Mouse (Mus musculus) right cerebral cortex, postnatal 4 days (tissue): Measurements from ENCODE around the gene Mcm10.

Experiments
- DNase-seq: peaks from one replicate; pipeline ENCODE4 v3.0.0-alpha.2; 2022

Gene Mcm10

DNA sequence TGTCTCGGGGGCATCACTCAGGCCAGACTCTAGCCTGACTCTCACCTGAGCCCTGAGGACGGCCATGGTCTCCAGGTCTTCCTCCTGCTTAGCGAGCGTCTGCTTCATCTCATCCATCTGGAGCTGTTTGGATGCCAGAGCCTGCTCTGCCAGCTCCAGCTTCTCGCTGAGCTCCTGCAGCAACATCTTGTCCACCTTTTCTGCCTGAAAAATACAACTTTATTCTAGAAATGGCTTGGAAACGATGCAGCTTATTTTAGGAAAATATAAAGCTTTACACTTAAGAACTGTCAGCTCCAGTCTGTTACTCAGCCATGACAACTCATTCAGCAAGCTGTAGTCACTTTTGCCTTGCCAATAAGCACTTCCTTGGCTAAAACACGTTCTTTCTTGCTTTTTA, 18.6 kb upstream of the Mcm10 start:
- peak; percentile 19 for DNase-seq

DNA sequence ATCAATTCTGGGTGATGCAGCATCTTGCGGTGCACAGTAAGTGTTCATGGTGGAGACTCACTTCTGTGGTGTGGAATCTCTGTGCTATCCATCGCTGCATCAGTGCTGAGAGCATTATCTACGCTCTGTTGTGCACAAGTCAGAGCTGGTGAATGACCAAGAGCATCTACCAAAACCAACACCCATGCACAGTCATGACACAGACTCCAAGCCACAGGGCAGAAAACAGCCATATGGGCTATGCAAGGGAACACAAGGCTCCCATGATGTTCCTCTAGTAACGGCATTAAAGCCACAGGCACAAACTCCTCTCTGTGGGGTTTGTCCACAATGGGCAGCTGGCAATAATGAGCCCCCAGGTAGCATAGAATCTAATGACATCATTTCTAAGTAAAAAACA, 17.2 kb upstream of the Mcm10 start:
- no peak for DNase-seq

DNA sequence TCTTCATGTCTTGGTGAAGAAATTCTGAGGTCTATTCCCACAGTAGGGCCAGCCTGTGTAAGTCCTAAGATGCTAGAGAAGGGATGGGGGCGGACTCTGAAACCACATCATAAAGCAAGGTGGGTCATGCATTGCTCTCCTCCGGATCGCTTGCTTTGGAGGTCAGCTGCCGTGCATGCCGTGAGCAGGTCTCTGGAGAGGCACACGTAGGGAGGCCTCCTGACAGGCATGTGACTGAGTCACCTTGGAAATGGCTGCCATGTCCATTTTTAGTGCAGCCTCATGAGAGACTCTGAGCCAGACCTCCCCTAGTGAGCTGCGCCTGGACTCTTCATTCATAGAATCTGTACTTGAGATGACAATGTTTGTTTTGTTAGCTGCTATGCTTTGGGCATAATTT, 15.5 kb upstream of the Mcm10 start:
- DNase-seq, result no peak

DNA sequence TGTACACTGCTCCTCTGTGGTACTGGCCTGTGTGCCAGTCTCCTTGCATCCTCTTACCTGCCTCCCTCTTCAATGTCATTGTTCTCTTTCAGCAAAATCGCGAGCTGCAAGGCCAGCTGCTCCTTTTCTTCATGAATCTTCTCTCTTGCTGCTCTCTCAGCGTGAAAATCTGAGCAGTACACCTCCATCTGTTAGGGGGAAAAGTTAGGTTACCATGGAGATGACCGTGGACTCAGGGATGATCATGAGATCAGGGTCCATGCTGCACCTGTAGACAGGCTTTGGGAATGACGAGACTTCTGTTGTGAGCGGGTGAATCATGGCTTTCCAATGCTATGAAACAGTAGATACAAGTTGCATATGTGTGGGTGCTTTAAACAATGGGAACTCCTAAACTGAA, 14.5 kb upstream of the Mcm10 start:
- DNase-seq, result no peak

DNA sequence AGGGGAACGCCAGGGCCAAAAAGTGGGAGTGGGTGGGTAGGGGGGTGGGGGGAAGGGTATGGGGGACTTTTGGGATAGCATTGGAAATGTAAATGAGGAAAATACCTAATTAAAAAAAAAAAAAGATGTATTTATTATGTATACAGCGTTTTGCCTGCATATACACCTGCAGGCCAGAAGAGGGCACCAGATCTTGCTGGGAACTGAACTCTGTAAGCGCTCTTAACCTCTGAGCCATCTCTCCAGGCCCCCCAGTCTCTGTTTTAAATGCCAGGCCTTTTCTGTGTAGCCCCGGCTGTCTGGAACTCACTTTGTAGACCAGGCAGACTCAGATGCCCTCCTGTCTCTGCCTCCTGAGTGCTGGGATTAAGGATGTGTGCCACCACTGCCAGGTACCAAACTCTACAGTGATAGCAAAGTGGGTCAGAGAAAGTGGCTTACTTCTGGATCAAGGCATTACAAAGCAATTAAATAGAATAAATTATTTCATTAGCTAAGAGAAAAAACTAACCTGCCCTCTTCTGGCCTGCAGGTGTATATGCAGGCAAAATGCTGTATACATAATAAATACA, 12.7 kb upstream of the Mcm10 start:
- DNase-seq, result no peak

DNA sequence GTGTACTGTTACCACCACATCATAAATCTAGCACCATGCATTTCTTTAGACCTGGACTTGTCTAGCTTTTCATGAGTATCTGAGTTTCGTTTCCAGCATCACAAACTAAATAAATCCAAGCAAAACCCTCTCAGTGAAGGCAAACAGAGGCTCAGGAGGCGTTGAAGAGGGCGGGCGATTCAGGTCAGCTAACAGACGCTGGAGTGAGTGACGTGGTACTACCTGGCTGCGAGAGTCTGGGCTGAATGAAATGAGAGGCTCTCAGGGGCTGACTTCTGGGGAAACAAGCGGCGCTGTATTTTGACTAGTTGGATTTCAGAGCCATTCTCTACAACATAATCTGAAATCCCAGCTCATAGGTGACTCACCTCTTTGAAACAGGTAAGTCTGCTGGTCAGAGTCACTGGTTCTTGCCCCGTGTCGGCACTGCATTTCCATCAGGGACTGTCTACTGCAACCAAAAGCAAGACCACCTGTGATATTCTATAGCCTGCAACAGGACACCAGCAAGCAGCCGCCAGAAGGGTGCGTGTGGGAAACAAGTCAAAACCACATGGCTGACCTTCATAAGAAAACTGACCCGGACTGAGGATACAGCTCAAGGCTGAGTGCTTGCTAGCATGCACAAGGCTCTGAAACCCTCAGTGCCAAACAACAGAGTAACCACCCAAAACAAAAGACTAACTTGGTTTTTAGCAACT, 11.3 kb upstream of the Mcm10 start:
- no peak for DNase-seq

DNA sequence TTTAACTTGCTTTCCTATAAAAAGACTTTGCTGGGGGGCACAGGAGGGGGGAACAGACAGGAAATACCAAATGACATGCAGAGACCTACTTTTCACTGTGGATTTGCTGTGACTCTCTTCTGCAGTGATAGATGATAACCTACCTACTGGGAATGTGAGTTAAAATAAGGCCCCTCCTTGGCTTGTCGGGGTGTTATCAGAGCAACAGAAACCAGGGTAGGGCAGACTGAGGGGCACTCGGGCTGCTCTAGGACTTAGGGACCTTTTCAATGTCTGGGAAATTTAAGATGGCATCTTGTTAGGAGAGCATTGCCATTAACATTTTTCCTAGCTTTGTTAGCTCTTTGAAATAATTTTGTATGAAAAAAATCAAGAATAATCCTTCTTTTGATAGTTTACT, 10.7 kb upstream of the Mcm10 start:
- no peak for DNase-seq

DNA sequence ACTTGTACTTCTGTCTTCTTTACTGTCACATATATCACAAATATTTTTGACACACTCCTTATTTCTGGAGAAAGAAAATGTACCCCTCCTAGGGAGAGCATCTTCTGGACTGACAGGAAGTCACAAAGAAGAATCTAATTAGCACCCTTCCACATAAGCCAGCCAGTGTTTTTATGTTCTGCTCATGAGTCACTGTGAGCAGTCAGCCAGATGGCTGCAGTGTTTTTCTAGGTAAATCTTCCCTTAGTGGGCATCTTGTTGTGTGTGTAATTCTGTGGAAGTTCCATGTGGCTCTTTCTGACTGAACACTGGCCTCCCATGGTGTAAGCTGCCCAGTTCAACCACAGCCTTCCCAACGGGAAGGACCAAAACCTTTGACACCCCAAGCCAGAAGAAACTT, 7.1 kb upstream of the Mcm10 start:
- DNase-seq, result no peak

DNA sequence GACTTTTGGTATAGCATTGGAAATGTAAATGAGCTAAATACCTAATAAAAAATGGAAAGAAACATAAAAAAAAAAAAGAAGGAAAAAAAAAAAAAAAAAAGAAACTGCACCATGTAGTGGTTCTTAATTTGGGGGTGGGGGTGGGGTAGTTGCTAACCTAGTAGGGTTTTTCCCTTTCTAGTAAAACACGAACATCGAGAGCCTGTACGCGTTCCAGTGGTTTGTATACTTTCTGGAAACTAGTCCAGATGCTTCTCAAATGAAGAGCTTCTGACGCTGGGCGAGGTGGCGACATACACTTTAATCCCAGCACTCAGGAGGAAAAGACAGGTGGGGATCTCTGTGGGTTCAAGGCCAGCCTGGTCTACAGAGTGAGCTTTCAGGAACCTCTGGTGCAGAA, 4.3 kb upstream of the Mcm10 start:
- no peak for DNase-seq

DNA sequence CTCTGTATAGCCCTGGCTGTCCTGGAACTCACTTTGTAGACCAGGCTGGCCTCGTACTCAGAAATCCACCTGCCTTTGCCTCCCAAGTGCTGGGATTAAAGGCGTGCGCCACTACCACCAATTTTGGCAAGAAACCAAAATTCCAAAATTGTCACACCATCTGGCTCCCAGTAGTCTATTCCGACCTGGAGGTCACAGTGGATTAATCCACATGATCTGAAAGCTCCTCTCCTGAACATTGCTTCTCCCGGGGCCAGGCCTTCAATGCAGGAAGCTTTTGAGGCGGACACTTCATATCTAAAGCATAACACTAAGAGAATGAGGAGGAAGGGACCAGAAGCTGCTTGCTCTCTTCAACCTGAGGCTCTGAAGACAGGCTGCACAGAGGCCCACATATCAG, 2.9 kb upstream of the Mcm10 start:
- no peak for DNase-seq

DNA sequence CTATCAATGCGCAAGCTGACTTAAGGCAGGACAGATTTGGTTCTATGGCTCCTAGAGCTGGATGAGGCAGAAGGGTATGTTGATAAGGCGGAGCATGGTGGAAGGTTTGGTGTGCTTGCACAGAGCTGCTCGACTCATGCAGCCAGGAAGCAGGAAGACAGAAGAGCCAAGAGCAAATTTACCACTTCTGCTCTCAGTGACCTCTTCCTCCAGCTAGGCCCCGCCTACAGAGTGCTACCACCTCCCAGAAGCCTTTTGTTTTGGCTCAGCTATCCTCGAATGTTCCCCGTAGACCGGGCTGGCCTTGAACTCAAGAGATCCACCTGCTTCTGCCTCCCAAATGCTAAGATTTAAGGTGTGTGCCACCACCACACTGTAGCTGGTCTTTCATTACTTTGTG, 2.0 kb upstream of the Mcm10 start:
- DNase-seq, result no peak

DNA sequence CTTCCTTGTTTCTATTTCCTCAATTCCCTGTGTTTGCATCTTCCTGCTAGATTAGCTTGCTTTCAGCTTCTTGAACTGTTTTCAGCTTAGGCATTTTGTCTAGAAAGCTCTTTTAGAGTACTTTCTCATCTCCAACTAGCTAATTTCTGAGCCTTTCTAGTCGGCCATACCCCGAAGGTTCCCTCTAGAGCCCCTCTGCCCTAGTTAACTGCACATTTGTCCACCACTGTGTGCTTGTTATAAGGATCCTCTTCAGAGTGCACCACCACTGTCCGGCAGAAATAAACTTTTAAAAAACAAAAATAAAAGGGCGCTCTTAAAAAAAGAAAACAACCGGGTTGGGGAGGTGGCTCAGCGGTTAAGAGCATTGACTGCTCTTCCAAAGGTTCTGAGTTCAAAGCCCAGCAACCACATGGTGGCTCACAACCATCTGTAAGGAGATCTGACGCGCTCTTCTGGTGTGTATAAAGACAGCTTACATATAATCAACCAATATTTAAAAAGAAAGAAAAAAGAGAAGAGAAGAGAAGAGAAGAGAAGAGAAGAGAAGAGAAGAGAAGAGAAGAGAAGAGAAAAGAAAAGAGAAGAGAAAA, 597 bp downstream of the Mcm10 start:
- no peak for DNase-seq

DNA sequence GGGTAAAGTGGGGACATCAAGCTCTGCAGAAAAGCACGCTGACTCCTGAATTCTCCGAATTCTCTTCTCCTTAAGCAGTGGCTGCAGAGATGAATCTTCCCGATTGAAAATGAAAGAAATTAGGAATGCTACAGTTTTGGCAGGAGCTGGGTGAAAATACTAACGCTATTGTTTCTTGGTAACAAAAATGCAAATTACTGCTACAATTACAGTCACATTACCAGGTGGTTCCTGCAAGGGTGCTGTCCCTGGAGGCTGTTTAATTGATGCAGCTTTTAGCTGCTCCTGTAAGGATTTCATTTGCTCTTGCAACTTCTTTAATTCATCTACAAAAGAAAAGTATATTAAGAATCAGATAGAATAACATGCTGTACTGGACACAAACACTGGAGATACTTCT, 5.5 kb downstream of the Mcm10 start:
- DNase-seq, result no peak

DNA sequence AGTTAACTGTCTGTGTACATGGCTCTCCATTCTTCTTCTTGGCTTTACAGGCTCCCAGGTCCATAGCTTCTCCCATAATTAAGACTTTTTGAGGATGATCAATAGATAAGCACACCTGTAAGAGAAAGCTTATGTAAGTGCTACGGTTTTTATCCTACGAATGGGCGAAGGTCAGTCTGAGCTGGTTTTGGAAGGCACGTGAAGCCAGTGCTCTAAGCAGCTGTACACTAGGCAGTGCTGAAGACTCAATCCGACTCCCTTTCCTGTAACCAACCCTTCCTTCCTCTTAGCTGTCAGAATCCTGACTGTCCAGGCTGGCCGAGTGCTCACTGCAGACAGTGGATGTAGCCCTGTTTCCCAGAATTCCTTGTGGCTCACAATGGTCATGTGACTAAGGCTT, 11.3 kb downstream of the Mcm10 start:
- no peak for DNase-seq

DNA sequence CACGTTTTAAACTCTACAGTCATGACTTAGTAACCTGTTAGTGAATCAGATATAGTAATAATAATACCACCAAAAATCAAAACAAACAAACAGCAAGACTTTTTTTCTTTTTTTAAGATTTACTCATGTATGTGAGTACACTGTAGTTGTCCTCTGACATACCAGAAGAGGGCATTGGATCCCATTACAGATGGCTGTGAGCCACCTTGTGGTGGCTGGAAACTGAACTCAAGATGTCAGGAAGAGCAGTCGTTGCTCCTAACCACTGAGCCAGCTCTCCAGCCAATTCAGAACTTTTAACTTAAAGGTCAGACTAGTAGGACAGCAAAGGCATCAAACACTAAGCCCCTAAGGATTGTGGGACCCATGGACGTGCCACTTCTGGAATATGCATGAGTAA, 13.7 kb downstream of the Mcm10 start:
- DNase-seq, result no peak

DNA sequence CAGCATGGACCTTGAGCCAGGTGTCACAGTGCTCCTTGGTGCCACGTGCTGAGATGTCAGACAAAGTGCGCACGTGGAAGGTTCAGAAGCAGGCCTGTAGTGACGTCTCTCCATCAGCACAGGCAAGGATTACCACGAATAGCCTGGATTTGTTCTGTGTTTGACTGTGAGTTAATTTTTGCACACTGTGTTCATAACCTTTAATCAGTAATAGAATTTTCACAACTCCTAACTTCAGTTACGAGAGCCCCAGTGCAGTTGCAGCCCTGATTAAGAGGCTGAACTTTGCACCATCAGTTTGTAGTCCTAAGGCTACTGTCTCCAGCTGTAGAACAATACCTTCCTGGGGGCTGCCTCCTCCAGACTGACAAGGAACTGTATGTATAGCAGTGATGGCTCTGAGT, 16.2 kb downstream of the Mcm10 start:
- DNase-seq, result no peak

DNA sequence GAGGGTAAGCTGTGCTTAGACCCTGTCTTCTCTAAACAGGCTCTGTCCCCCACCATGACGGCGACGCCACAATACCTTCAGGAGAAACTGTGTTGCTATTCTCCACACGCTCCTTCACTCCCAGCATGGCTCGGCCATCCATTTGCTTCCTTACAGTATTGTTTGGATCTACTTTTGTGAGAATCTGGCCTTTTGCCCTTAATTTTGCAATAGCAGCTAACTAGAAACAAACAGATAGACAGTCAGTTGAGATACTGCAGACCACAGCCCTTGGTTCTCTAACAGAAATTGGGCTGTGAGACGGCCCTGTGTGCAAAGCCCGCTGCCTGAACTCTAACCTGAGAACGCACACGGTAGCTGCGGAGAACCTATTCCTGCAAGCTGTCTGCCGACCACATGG, 16.9 kb downstream of the Mcm10 start:
- DNase-seq, result no peak

DNA sequence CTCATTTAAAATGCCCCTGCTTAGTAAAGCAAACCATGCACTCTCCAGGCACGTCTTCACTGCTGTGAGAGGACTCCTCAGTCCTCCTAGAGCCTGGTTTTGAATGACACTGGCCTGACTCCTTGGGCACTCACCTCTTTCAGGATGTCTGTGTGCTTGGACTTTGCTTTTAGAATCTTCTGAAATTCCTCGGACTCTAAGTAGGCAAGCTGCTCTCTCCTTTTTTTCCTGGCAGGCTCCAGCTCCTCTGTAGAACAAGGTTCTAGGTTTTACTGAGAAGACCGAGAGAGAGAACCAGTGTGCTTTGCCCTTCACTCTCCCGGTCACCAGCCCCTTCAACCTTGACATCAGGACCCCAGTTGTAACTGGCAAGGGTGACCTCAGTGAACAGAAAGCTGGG, 18.2 kb downstream of the Mcm10 start:
- no peak for DNase-seq

DNA sequence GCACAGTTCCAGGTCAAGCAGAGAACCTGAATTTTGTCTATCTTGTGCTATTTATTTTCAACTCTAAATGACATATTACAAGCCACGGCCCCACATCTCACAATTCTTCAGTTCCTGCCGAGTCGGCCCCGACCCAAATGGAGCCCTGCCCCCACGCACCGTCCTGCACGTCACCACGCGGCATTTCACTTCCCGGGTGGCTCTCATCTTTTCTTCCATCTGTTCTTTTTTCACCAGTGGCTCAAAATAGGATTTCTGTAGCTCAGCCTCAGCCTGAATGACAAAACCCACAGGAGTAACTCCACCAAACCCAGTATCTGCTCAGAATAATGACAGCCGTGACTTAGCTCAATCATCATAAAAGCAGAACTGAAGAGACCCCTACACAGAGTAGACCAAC, 19.0 kb downstream of the Mcm10 start:
- DNase-seq, result peak; percentile 52

DNA sequence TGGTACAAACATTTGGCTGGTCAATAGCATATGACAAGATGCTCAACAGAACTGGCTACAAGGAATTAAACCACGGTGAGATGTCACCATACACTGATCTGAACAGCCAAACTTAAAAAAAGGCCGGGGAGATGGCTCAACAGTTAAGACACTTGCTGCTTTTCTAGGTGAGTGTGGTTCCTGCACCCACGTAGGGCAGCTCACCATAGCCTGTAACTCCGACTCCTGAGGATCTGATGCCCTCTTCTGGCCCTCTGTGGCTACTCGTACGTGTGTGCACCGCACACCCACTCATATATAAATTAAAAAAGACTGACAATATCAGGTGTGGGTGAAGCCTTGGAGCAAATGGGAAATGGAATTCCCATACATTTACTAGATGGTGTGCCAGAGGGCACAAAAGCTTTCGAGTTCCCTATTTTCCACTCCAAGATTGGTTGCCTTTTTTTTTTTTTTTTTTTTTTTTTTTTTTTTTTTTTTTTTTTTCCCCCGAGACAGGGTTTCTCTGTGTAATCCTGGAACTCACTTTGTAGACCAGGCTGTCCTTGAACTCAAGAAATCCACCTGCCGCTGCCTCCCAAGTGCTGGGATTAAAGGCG, 23.7 kb downstream of the Mcm10 start:
- no peak for DNase-seq

DNA sequence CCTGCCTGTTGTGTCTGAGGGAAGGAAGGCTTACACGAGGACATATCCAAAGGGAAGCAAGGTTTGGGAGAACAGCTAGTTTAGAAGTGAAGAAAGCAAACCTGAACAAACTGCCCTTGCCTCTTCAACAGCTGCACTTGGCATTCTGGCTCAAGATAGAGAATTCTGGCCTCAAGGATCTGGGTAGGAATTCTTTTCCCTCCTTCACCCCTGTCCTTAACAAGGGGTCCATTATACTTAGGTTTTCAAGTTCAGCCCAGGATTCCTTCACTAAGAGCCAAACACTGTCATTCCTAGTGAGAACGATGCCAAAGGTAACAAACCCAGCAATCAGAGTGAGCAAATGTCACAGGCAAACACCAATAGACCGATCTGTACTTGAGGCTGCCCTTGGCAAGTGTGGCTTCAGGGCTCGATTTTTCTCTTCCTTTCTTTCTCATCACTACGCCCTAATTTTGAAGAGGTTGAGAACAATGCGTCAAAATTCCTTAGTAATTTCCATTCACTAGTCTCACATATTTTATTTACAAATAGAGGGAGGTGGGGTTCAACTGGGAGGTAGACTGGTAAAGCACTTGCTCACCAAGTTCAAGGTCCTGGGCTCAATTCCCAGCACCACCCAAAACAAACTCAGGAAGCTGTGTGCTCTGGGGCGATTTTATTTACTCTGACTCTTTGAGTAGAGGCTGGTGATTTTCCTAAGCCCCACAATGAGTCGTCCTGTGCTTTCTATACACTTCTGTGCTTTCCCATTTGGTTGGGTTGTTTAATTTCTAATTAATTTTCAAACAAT, 25.0 kb downstream of the Mcm10 start:
- no peak for DNase-seq

DNA sequence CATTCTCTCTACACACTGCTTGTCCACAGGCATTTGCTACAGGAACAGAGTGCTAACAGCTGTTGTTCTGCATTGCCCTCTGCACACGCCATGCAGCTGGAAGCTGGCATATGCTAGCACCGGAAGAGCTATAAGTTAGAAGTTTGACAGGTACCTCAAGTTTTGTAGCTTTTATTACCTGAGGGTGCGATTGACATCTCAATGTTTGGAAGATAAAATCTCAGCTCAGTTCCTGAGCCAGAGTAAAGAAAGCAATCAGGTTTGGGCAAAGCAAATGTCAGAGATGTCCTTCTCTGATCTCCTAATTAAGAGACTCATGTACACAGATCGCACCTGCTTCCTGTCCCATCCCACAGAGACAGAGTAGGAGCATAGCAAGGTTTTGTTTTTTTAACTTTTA, 25.8 kb downstream of the Mcm10 start:
- no peak for DNase-seq

DNA sequence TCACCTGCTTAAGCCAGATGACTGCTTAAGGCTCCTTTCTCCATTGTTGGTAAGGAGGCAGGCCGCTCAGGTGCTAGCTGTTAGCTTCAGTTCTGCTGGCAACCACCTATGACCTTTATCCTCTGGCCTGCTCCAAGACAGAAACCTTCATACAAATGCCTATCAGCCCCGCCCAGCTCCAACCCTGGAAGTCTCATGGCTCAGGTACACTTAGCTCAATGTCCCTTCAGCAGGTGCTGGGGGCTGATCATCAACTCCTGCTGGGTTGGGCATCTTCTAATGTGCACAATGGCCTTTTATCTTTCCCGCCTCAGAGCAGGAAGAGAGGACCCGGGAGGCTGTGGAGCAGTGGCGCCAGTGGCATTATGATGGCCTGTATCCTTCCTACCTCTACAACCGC, 27.6 kb downstream of the Mcm10 start:
- DNase-seq, result no peak

DNA sequence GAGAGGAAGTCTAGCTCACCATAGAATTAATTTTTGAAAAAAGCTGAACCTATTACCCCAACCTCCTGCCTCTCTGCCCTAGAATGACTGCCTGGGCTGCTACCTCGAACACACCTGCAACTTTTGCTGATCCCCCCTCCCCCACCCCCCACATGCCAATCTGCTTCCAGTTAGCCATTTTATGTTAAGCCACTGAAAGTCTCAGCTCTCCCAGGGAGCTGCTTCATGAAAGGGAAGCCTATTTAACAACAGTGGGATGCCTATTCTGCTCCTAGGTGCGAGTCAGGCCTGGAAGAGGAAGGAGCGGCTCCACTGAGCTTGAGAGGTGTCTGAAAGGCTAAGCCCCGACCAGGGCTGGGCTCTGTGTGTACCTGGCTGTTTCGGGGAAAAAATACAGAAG, 28.6 kb downstream of the Mcm10 start:
- DNase-seq, result no peak
